Mouse (Mus musculus) intestine, embryonic 16.5 days (tissue): ENCODE results near the gene Chst12. TPM values are rescaled to one million over a fixed set of nuclear protein-coding genes. Genes with fewer than 3 reads are reported as not detected.

Experiments used
- polyA plus RNA-seq: library from polyadenylated mRNA; unstranded; fragments of >200 nt; fragmentation: Nextera tagmentation; extraction: Ambion mirVana; gene quantifications from 2 replicates; pipeline ENCODE4 v1.2.1, GENCODE M21; 2015

The Chst12 gene
- polyA plus RNA-seq, 1 experiment from 2014 or later, result 21.0 TPM

Other genes with a start within 250 kb of the Chst12 start
- 31.4 and 34.1 TPM in 2 replicates for gene Mad1l1, start 184.0 kb upstream of the Chst12 start, polyA plus RNA-seq
- 48.6 and 48.8 TPM in 2 replicates for gene Nudt1, start 183.9 kb upstream of the Chst12 start, polyA plus RNA-seq
- gene Mrm2, start 173.7 kb upstream of the Chst12 start, polyA plus RNA-seq, result 18.3 and 19.6 TPM in 2 replicates
- gene Snx8, start 116.3 kb upstream of the Chst12 start, polyA plus RNA-seq, result 35.9 and 45.2 TPM in 2 replicates
- gene Eif3b, start 86.2 kb upstream of the Chst12 start, polyA plus RNA-seq, result 85.2 and 89.0 TPM in 2 replicates
- gene Gm4869, start 59.9 kb upstream of the Chst12 start, polyA plus RNA-seq, result not detected in 2 replicates
- 0.70 and 0.80 TPM in 2 replicates for gene Grifin, start 59.5 kb downstream of the Chst12 start, polyA plus RNA-seq
- 11.9 and 13.4 TPM in 2 replicates for gene Lfng, start 101.8 kb downstream of the Chst12 start, polyA plus RNA-seq
- 17.0 and 24.3 TPM in 2 replicates for gene Ttyh3, start 143.5 kb downstream of the Chst12 start, polyA plus RNA-seq
- gene Iqce, start 196.8 kb downstream of the Chst12 start, polyA plus RNA-seq, result 16.7 and 18.2 TPM in 2 replicates
- gene Brat1, start 199.5 kb downstream of the Chst12 start, polyA plus RNA-seq, result 19.0 and 20.0 TPM in 2 replicates
- 1.4 and 1.5 TPM in 2 replicates for gene Amz1, start 218.6 kb downstream of the Chst12 start, polyA plus RNA-seq